Mouse (Mus musculus) lung, postnatal 0 days (tissue): Measurements from ENCODE around the gene Sh3tc1.
A peak's percentile ranks its signal among the peaks of the same experiment; 100 is the strongest.

Experiments
- CTCF ChIP-seq: IDR thresholded peaks from 2 replicates; pipeline ENCODE4 v1.5.1; 2016; ENCODE audit warnings: antibody characterized with exemption, mild to moderate bottlenecking
- EP300 ChIP-seq: IDR thresholded peaks from 2 replicates; pipeline ENCODE4 v1.6.1; 2016; ENCODE audit warnings: antibody characterized with exemption, mild to moderate bottlenecking, control low read depth

- TF ChIP-seq CTCF: peak; percentile 95
- no peak for TF ChIP-seq EP300
These were observed 26.0 kb downstream of the Sh3tc1 start for GRCm38 (mm10) chr5:35713649-35714354.
